Mouse (Mus musculus): ENCODE measurements around the gene Hsd3b5. TPM values are rescaled to one million over a fixed set of nuclear protein-coding genes. Genes with fewer than 3 reads are reported as not detected.
"Not testable (repeated sequence)": the region's sequence is repeated elsewhere in the genome, so short reads cannot be mapped to it uniquely, and the experiment has no call there.

Gene Hsd3b5
- 0.09 TPM in 1 of 2 replicates, not detected in the other for polyA plus RNA-seq (2012; rRNA removed)

- DNase-seq, result no peak
- TF ChIP-seq CTCF (IDR thresholded peaks at IDR 0.05; ENCODE audit: insufficient read depth, low read length) (no peak), POLR2A (IDR thresholded peaks at IDR 0.05; ENCODE audit: borderline replicate concordance, extremely low read depth, low read depth, low read length) (no peak)
- no peak within 1 kb of the TSS for H3K4me3 ChIP-seq (replicated peaks; ENCODE audit: extremely low read depth, low read depth, low read length)
- no peaks in the 10 kb centered on the region for H3K4me1 ChIP-seq (ENCODE audit: control insufficient read depth, insufficient read depth, low read length)
Observed at GRCm38 (mm10) chr3:98630152-98630551, at the start of gene Hsd3b5. TSS of gene Hsd3b5 (minus strand) at chr3:98630252.

GRCm38 (mm10) chr3:98635145-98635544 is 5.1 kb upstream of the Hsd3b5 start:
- no peak for DNase-seq
- 79% methylated on average over 1 of the region's 1 CpGs for WGBS
- TF ChIP-seq POLR2A (IDR thresholded peaks at IDR 0.05; ENCODE audit: borderline replicate concordance, extremely low read depth, low read depth, low read length), result no peak
- no peak for TF ChIP-seq CTCF (IDR thresholded peaks at IDR 0.05; ENCODE audit: insufficient read depth, low read length)
- Histone ChIP-seq H3K4me3 (replicated peaks; ENCODE audit: extremely low read depth, low read depth, low read length) (no peak overlapping the region), H3K4me1 (ENCODE audit: control insufficient read depth, insufficient read depth, low read length) (no peaks in the 10 kb centered on the region)

DNA sequence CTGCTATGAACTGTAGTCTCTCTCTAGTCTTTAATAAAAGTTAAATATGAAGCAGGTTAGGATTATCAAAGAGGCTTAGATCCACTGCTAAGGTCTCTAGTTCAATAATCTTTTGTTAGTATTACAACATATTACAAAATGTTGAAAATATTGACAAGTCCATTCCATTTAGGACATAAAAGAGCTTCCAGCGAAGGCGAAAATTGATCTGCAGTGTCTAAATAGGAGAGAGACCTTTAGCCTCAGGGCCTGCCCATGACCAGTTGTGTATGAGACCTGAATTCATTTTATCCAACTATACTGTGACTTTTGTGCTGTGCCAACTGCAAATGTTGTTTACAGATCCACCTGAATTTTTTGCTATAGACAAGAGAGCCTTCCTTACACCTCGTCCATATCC is 419 bp downstream of the Hsd3b5 start:
- Histone ChIP-seq H3K4me1 (ENCODE audit: control insufficient read depth, insufficient read depth, low read length) (no peaks in the 10 kb centered on the region), H3K4me3 (replicated peaks; ENCODE audit: extremely low read depth, low read depth, low read length) (no peak overlapping the region)
- TF ChIP-seq CTCF (IDR thresholded peaks at IDR 0.05; ENCODE audit: insufficient read depth, low read length) (no peak), POLR2A (IDR thresholded peaks at IDR 0.05; ENCODE audit: borderline replicate concordance, extremely low read depth, low read depth, low read length) (no peak)
- no peak for DNase-seq
- WGBS, result 75% methylated on average over 3 of the region's 3 CpGs

- WGBS, result 65% methylated on average over 1 of the region's 1 CpGs
- not testable (repeated sequence) for DNase-seq; H3K4me1 ChIP-seq (ENCODE audit: control insufficient read depth, insufficient read depth, low read length); H3K4me3 ChIP-seq (replicated peaks; ENCODE audit: extremely low read depth, low read depth, low read length)
Observed at GRCm38 (mm10) chr3:98616786-98617185, 13.3 kb downstream of the Hsd3b5 start.

DNA sequence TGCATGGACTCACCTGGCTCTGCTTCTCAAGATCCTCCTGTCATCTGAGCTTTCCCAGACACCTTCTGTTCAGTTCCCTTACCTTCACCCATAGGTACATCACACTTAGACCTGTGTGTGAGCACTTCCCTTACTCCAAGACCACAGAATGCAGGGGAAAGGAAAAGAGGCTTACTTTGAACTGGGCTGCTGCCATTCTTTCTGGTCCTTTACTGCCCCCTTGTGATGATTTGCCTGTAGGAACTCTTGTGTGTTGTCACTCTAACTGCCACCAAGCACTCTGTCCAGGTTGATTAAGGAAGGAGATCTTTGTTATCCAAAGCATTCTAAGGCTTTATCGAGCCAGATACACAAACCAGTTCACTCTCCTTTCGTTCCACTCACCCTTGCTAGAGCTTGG is 13.8 kb downstream of the Hsd3b5 start:
- 17% methylated on average over 2 of the region's 2 CpGs for WGBS
- DNase-seq; H3K4me3 ChIP-seq (replicated peaks; ENCODE audit: extremely low read depth, low read depth, low read length); H3K4me1 ChIP-seq (ENCODE audit: control insufficient read depth, insufficient read depth, low read length): not testable (repeated sequence)

- H3K4me1 ChIP-seq (ENCODE audit: control insufficient read depth, insufficient read depth, low read length); H3K4me3 ChIP-seq (replicated peaks; ENCODE audit: extremely low read depth, low read depth, low read length); DNase-seq: not testable (repeated sequence)
- 49% methylated on average over 2 of the region's 2 CpGs for WGBS
Observed at GRCm38 (mm10) chr3:98614406-98614927, 15.6 kb downstream of the Hsd3b5 start.

GRCm38 (mm10) chr3:98613963-98614362 is 16.1 kb downstream of the Hsd3b5 start:
- H3K4me1 ChIP-seq (ENCODE audit: control insufficient read depth, insufficient read depth, low read length), result no peaks in the 10 kb centered on the region
- TF ChIP-seq POLR2A (IDR thresholded peaks at IDR 0.05; ENCODE audit: borderline replicate concordance, extremely low read depth, low read depth, low read length) (no peak), CTCF (IDR thresholded peaks at IDR 0.05; ENCODE audit: insufficient read depth, low read length) (no peak)
- DNase-seq, result no peak
- no peak overlapping the region for H3K4me3 ChIP-seq (replicated peaks; ENCODE audit: extremely low read depth, low read depth, low read length)

DNA sequence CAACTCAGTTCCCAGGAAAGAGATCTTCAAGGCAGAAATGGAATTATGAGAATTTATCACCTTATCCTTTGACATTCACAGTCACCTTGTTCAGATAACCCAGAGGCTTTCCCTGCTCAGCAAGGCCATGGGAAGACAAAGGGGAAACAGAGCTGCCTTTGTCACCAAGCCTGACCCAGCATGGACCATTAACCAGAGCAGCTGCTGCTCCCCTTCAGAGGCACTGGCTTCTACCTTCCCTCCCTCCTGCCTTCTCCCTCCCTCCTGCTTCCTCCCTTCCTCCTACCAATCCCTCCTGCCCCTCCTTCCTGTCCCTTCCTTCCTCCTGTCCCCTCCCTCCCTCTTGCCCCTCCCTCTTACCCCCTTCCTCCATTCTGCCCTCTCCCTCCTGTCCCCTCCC is 16.5 kb downstream of the Hsd3b5 start:
- H3K4me1 ChIP-seq (ENCODE audit: control insufficient read depth, insufficient read depth, low read length); DNase-seq; H3K4me3 ChIP-seq (replicated peaks; ENCODE audit: extremely low read depth, low read depth, low read length): not testable (repeated sequence)

DNA sequence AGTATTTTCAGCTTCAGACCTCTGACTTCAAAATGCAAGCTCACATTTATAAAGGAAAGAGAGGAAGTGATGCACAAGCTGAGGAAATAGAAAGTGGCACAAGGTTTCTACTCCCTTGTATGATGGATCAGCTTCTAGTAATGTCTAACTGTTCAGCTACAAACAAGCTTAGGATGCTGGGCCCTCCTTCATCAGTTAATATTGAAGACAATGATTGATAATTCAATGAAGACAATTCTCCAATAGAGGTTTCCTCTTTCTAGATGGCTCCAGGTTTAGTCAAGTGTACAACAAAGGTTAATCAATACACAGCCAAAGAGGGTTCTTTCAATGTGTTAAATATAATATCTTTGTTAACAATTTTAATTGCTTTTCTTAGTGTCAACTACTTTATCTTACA is 41.3 kb downstream of the Hsd3b5 start, which contains the start of gene Gm10681:
TSS of gene Gm10681 (minus strand) at position 101 of the 400 bp plus-strand sequence.
- Histone ChIP-seq H3K4me1 (ENCODE audit: control insufficient read depth, insufficient read depth, low read length) (no peaks in the 10 kb centered on the region), H3K4me3 (replicated peaks; ENCODE audit: extremely low read depth, low read depth, low read length) (no peak within 1 kb of the TSS)
- no peak for DNase-seq
- TF ChIP-seq CTCF (IDR thresholded peaks at IDR 0.05; ENCODE audit: insufficient read depth, low read length) (no peak), POLR2A (IDR thresholded peaks at IDR 0.05; ENCODE audit: borderline replicate concordance, extremely low read depth, low read depth, low read length) (no peak)

- DNase-seq, result no peak
- no peaks in the 10 kb centered on the region for H3K4me1 ChIP-seq (ENCODE audit: control insufficient read depth, insufficient read depth, low read length)
- TF ChIP-seq CTCF (IDR thresholded peaks at IDR 0.05; ENCODE audit: insufficient read depth, low read length) (no peak), POLR2A (IDR thresholded peaks at IDR 0.05; ENCODE audit: borderline replicate concordance, extremely low read depth, low read depth, low read length) (no peak)
- WGBS, result 68% methylated on average over 2 of the region's 2 CpGs
- no peak overlapping the region for H3K4me3 ChIP-seq (replicated peaks; ENCODE audit: extremely low read depth, low read depth, low read length)
Observed at GRCm38 (mm10) chr3:98587721-98588120, 42.3 kb downstream of the Hsd3b5 start.

GRCm38 (mm10) chr3:98582622-98583021 is 47.4 kb downstream of the Hsd3b5 start:
- DNase-seq; H3K4me3 ChIP-seq (replicated peaks; ENCODE audit: extremely low read depth, low read depth, low read length); H3K4me1 ChIP-seq (ENCODE audit: control insufficient read depth, insufficient read depth, low read length): not testable (repeated sequence)

DNA sequence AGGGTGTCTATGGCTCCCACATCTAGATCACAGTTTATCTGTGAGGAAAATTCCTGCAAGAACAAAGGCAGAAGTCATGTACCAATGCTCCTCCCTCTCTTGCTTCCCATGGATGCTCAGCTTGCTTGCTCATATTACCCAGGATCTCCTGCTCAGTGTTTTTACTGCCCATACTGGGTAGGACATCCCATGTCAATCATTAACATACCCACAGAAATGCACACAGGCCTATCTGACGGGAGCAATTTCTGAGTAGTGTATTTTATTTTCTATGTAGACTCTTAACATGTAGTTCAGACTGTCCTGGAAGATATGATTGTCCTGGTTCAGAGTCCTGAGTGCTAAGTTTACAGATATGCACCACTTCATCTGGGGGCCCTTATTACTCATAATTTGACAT is 47.9 kb downstream of the Hsd3b5 start:
- not testable (repeated sequence) for H3K4me1 ChIP-seq (ENCODE audit: control insufficient read depth, insufficient read depth, low read length); H3K4me3 ChIP-seq (replicated peaks; ENCODE audit: extremely low read depth, low read depth, low read length); DNase-seq
- WGBS, result no CpG with 5 or more reads among the region's 1 CpGs

GRCm38 (mm10) chr3:98581024-98581423 is 49.0 kb downstream of the Hsd3b5 start:
- not testable (repeated sequence) for H3K4me1 ChIP-seq (ENCODE audit: control insufficient read depth, insufficient read depth, low read length); DNase-seq; H3K4me3 ChIP-seq (replicated peaks; ENCODE audit: extremely low read depth, low read depth, low read length)
- WGBS, result 78% methylated on average over 1 of the region's 1 CpGs

All from lung, adult 2 months (tissue).